Mouse (Mus musculus) right cerebral cortex, adult 2 months (tissue): ENCODE data around the gene Syt2.

ENCODE experiments used
- DNase-seq, 2 experiments: peaks; one replicate each; pipeline ENCODE4 v3.0.0; 2021 to 2022; ENCODE audit warnings: low spot score in 2 of 2

Syt2 gene

DNA sequence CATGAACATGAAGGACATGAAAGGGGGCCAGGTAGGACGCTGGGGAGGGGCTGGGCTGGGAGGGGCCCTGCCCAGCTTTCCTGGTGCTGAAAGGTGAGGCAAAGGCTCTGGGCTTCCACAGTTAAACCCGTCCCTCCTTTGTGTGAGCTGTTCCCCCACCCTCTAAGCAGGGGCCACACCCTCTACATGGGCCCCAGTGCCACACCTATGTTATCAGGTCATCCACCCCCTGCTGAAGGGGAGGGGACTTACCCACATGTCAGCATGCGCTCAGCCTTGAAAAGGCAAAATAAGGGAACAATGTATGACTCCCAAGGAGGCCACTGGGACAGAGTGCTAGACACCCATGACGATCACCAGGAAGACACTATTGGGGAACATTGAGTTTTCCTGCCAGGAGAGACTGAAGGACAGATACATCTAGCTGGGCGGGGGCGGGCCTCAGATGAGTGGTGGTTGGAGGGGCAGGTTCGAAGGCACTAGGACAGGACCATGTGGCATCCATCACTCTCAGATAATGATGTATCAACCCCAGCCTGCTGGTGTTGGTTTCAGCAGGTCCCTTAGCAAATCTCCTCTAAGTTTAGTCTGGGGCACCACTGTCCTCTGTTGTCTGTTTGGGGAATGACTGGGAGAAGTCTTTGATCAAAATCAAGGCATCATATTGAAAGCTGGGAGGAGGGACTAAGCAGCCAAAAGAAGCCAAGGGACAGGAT, 95.6 kb downstream of the Syt2 start:
- DNase-seq = no peak

DNA sequence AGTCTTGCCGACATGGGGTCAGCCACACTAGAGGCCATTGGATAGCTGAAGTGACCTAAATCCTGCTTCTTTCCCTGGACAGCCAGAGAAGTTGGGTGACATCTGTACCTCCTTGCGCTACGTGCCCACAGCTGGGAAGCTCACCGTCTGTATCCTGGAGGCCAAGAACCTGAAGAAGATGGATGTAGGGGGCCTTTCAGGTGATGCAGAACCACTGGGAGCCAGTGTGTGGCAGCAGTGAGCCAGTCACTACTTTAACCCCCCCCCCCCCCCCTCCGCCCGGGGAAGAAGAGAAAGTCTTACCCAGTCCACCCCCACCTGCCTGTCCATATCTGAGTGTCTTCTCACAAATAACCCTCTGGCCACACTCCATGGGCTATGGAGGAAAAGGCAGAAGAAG, 99.2 kb downstream of the Syt2 start:
- peak in 1 of 2 experiments; percentile 32 for DNase-seq

DNA sequence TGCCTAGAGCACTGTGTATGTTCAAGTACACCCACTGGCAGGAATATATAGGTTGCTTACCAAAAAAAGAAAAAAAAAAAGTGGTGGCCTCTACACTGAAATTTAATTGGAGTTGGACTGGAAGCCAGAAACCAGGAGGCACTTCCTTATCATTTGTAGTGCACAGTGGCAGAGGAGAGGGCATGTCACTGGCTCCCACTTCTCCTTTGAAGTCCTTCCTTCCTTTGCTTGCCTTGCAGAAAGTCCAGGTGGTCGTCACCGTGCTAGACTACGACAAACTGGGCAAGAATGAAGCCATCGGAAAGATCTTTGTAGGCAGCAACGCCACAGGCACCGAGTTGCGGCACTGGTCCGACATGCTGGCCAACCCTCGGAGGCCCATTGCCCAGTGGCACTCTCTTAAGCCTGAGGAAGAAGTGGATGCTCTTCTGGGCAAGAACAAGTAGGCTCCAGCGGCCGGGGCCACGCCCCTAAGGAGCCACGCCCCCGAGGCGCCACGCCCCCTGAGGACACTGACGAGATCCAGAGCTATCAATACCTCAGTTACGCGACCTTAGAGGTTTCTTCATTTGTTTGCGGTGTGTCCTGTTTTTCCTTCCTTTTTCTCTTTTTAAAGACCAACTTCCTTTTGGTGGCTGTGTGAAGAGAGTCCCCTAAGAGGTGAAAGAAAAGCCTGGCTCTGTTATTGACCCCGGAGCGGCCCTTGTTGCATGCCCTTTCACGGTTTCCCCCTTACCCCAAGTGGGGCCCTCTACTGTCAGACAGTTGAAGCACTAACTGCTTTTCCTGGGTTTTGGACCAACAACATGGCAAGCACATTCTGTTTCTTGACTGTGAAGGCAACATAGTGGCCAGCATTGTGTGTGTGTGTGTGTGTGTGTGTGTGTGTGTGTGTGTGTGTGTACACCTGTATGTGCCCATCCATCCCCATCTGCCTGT, 101.0 kb downstream of the Syt2 start:
- DNase-seq = no peak

GRCm38 (mm10) chr1:134749889-134750288, 103.4 kb downstream of the Syt2 start:
- DNase-seq = no peak

DNA sequence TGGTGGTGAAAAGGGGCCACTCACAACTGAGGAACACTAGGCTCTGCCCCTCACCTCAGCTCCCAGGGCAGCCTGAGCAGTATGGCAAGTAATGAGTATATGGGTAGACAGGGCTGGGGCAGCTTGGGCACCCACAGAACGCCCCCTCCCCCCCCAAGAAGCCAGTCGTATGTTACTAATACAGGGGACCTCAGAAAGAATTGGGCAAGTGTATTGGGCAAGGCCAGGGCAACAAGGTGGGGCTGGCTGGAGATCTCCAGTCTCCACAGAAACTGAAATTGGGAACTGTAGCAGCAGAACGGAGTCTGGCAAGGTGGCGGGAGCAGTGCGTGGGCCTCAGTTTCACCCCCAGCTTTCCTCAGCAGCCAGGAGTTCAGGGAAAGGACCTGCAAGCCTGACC, 106.0 kb downstream of the Syt2 start:
- DNase-seq = no peak

DNA sequence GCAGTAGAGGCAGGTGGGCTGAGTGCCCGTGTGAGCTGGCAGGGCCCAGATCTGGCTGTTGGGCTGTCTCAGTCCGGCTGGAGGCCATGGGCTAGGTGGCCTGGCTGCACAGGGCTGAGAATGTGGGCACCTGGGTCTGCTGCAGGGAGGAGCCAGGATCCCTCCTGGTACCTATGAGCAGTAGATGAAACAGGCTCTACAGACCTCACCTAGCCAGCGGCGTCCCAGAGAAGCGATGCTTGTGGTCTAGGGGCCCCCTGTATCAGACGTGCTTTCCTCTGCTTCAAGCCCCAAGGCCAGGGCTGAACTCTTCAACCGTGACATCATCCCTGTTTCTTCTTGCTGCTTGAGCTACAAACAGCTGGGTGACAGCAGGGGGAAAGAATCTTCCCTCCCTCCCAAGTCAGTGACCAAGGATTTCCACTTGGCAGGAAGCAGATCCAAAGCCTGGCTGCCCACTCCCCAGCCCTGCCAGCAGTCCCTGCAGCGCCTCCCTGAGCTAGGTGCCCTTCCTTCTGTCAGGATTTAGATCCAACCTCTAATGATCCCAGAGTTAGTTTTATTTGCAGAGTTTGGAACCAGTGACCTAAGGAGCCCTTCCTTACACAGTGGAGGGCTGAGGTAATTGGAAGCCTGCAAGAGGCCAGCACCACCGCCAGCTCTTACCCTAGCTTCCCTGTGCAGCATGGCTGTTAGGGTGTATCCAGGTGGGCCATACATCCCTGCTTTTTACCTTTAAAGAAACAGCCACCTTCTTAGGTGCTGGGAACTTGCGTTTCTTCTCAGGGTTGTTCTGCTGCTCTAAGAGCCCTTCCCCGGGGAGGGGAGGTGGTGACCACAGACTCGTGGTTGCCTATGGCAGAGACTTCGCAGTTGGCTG, 107.5 kb downstream of the Syt2 start:
- no peak for DNase-seq

DNA sequence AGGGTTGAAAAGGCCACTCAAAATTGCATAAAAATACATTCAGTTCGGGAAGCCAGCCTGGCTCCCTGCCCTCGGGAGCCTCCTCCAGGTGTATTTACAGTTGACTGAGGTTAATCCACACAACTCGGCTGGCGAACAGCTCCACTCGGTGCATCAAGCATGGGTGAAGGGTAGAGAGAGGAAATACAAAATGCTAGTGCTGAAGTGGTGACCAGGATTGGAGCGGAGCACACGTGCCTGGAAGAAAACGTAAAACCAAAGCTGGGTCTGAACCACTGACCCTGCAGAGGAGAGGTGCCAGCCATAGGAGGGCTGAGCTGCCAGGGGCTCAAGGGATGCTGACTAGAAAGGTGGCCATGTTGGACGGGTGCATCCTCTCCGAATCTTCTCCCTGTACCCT, 108.3 kb downstream of the Syt2 start:
- DNase-seq = no peak

DNA sequence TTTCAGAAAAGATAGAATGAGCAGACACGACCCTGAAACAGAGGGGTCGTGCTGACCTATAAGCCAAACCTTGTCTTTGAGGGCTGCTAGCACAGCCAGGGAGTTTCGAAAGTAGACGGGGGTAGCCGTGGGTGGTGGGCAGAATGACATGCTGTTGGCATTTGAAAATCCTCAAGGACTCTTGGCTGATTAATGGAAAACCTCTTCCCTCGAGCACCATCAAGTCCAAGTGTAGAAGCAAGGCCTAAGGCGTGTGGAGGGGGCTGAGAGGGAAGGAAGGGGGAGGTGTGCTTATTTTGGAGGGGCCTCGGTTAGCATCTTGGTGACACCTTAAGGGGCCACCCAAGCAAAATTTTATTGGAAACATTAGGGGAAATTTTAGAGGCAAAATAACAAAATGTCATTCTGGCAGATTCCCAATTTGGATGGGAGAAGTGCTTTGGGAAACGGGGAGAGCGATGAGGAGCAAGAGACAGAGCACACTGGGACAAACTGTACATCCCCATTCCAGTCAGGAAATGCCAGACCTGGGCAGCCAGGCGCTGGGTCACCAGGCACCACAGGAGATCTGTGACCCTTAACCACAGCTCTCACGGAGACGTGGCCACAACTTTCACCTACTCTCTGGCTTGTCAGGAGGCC, 109.2 kb downstream of the Syt2 start:
- no peak for DNase-seq

DNA sequence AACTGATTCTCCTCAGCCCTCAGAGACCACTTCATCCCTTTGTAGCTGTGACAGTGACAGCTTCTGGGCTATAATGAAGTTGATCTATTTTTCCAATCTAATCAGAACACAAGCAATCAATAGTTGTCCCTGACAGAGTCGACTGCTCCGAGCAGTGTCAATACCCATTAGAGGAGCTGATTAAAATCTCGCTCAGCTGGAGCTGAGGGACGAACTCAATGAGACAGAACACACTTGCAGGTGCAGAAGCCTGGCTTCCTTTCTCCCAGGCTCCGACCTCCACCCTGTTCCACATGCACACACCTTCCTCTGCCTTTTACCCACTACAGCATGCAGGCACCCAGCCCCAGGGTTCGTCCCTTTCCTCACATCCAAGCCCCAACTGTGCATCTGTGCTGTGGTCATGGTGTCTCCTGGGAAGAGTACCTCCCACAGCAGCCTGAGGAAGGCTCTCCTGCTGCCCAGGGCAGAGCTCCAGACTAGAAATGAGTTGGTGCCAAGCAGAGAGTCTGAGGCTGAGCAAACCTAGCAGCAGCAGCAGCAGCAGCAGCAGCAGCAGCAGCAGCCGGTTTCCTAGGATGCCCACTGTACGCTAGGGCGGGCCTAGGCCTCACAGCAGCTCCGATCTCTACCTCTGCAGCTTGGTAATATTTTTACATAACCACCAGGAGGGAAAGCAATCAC, 109.9 kb downstream of the Syt2 start:
- DNase-seq = no peak

GRCm38 (mm10) chr1:134757230-134757629, 110.8 kb downstream of the Syt2 start:
- no peak for DNase-seq

DNA sequence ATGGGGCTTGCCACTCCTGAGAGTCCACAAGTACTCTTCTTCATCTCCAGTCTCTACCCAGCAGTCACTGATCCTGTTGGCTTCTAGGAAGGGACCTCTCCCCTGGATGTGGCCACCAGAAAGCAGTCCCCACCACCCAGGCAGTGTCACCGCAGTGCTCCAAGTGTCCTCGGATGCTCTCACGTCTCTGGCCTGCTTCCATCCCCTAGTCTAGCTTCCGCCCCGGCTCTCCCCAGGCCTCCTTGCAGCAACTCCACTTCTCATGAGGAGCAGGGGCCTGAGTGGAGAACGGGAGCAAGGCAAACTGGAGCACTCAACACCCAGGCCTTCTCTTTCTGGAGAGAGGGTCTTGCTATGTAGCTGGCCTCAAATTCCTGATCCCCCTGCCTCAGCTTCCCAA, 112.7 kb downstream of the Syt2 start:
- DNase-seq = no peak

DNA sequence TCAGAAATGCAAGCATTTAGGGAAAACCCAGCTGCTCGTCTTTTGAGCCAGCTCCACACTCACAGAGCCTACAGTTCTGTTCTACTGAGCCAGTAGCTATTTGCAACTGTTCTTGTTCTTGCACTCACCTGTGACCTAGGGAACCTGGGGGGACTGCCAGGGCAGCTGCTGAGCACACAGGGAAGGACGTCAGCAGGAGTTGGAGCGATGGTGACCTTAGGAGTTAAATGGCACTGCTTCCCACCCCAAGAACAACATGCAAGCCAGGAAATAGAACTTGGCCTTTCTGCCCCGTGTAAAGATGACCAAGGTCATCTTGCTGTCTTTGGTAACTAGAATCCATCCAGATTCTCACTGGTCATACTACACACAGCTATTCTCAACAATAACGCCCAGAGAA, 114.2 kb downstream of the Syt2 start:
- DNase-seq = no peak

GRCm38 (mm10) chr1:134761534-134761933, 115.1 kb downstream of the Syt2 start:
- no peak for DNase-seq

- DNase-seq = no peak
These were observed 116.8 kb downstream of the Syt2 start for GRCm38 (mm10) chr1:134763250-134763649.

DNA sequence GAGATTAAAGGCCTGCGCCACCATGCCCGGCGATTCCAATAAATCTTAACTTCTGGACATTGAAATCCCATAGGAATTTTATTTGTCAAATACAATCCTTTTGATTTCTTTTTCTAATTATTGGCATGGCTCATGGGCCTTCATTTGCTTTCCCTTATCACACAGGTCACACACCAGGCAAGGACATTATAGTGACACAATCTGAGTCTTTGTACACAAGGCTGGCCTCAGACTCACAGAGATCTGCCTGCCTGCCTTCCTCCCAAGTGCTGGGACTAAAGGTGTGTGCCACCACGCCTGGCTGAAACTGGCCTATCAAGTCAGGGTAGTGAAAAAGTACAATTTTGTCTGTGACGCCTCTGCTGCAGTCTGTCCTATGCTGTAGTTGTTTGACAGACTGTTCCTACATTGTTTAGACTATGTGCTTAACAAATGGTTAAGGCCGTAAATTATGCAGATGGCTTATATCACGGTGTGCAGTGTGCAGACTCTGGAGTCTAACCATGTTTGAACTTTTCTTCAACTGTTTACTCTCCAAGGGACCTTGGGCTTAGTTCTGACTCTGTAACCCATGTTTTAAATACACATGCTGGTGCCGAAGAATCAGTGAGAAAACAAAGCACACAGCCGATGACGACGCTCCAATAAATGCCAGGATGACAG, 117.4 kb downstream of the Syt2 start:
- no peak for DNase-seq

GRCm38 (mm10) chr1:134764831-134765458, 118.5 kb downstream of the Syt2 start:
- no peak for DNase-seq

DNA sequence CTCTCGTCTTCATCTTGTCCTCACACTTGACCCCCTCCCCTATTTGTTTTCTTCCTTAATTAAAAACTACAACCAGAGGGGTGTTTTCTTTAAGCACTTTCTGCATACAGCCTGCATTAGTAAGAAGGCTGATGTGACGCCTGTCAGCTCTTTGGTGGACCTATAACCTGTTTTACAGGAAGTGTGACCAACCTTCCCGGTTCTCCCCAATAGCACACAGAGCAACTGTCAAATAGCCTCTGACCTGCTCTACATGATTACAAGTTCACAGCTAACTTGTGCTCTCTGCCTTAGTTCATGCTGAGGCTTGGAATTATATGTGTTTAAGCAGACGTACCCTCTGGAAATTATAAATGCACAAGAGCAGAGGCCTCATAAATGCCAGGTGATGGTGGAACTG, 120.0 kb downstream of the Syt2 start:
- DNase-seq = no peak

- DNase-seq = no peak
These were observed 123.8 kb downstream of the Syt2 start for GRCm38 (mm10) chr1:134770312-134770711.

GRCm38 (mm10) chr1:134771353-134771752, 124.9 kb downstream of the Syt2 start:
- DNase-seq = no peak

- no peak for DNase-seq
These were observed 125.5 kb downstream of the Syt2 start for GRCm38 (mm10) chr1:134771999-134772398.
